Mouse (Mus musculus): ENCODE measurements around the gene Plcl1. TPM values are rescaled to one million over a fixed set of nuclear protein-coding genes. Genes with fewer than 3 reads are reported as not detected.

Gene Plcl1
- polyA plus RNA-seq, 1 experiment: 12.2 TPM

DNA sequence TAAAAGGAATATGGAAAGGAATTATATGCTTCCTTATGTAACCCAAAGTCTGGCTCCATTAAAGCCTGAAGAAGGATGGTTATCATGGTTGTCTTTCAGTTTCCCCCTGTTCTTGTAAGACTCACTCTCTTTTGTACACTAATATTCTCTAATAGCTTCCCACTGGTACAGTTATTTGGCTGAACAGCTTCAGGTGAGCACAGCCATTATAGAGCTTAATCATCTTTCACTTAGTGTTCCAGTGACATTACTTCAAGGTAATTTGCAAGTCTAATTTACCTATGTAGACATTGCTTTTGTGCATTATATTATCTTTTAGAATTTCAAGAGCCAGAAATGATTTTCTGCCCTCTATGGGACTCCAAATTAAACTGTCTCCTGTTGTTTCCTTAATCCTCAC, 184.3 kb downstream of the Plcl1 start:
- no peaks in the 10 kb centered on the region for H3K4me1 ChIP-seq (ENCODE audit: control insufficient read depth, insufficient read depth, low read length)
- no peak overlapping the region for H3K4me3 ChIP-seq (replicated peaks; ENCODE audit: insufficient read depth, low read depth, low read length)
- no peaks in the 10 kb centered on the region for H3K27me3 ChIP-seq (ENCODE audit: control insufficient read depth, insufficient read depth, low read length)
- TF ChIP-seq CTCF (IDR thresholded peaks at IDR 0.05; ENCODE audit: borderline replicate concordance, insufficient read depth, low read depth, low read length) (no peak), POLR2A (IDR thresholded peaks at IDR 0.05; ENCODE audit: borderline replicate concordance, insufficient read depth, low read length) (no peak)
- H3K27ac ChIP-seq (ENCODE audit: insufficient read depth, low read length): no peak overlapping the region
- no peak for DNase-seq

DNA sequence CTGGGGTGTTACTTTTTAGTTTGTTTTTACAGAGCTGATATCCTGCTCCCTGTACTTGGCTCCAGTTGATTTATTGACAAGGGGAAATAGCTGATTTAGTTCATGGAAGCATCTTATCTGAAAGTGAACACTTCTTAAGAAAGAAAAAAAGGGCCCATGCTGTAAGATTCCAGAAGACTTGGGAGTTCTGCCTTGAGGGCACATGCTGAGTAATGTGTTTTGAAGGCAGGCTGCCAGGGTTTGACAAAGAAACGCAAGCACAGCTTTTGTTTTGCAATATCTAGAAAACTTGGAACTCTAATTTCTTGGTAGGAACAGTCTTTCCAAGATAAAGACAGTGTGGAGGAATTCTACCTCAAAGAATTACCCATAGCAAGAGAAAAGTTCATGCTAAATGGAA, 194.8 kb downstream of the Plcl1 start:
- no peak overlapping the region for H3K27ac ChIP-seq (ENCODE audit: insufficient read depth, low read length)
- no peak overlapping the region for H3K4me3 ChIP-seq (replicated peaks; ENCODE audit: insufficient read depth, low read depth, low read length)
- 68% methylated on average over 1 of the region's 1 CpGs for WGBS
- no peaks in the 10 kb centered on the region for H3K27me3 ChIP-seq (ENCODE audit: control insufficient read depth, insufficient read depth, low read length)
- no peaks in the 10 kb centered on the region for H3K4me1 ChIP-seq (ENCODE audit: control insufficient read depth, insufficient read depth, low read length)
- no peak for TF ChIP-seq POLR2A (IDR thresholded peaks at IDR 0.05; ENCODE audit: borderline replicate concordance, insufficient read depth, low read length)
- TF ChIP-seq CTCF (IDR thresholded peaks at IDR 0.05; ENCODE audit: borderline replicate concordance, insufficient read depth, low read depth, low read length): no peak
- DNase-seq: no peak

DNA sequence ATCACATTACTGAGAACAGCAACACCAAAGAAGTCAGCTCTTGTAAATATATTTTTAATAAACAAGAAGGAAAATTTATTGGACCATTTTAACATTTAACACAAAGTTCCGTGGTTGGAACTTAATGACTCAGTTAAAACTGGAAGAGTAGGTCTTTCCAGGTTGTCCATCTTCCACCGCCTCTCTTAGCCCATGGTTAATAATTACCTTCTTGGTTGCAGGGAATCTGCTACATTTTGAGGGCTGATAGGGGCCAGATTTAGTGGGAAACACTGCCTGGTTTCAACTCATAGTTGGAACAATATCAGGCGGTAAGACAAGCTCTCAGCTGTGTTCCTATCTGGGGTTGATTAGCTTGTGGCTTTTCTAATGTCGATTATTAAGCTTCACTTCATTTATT, 198.9 kb downstream of the Plcl1 start:
- no peak for TF ChIP-seq POLR2A (IDR thresholded peaks at IDR 0.05; ENCODE audit: borderline replicate concordance, insufficient read depth, low read length)
- TF ChIP-seq CTCF (IDR thresholded peaks at IDR 0.05; ENCODE audit: borderline replicate concordance, insufficient read depth, low read depth, low read length): no peak
- Histone ChIP-seq H3K4me1 (ENCODE audit: control insufficient read depth, insufficient read depth, low read length) (no peaks in the 10 kb centered on the region), H3K27ac (ENCODE audit: insufficient read depth, low read length) (no peak overlapping the region), H3K4me3 (replicated peaks; ENCODE audit: insufficient read depth, low read depth, low read length) (no peak overlapping the region), H3K27me3 (ENCODE audit: control insufficient read depth, insufficient read depth, low read length) (no peaks in the 10 kb centered on the region)
- WGBS: 97% methylated on average over 4 of the region's 4 CpGs
- no peak for DNase-seq

DNA sequence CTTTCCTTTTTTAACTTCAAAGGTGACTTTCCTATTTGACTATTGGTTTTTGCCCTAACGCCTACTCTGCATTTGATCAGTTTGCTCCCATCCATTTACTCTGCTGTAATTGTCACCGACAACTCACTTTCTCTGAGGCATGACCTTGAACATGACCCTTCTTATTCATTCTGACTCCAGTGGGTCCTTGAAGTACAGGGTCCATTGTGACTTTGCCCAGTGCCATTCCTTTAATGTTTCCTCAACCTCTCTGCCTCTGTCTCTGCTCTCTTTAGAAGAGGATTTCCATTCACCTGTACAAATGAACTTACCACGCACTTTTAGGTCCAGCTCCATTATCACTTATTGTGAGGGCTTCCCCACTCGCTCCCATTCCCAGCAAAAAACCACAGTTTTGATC, 199.7 kb downstream of the Plcl1 start:
- Histone ChIP-seq H3K27me3 (ENCODE audit: control insufficient read depth, insufficient read depth, low read length) (no peaks in the 10 kb centered on the region), H3K27ac (ENCODE audit: insufficient read depth, low read length) (no peak overlapping the region), H3K4me1 (ENCODE audit: control insufficient read depth, insufficient read depth, low read length) (no peaks in the 10 kb centered on the region), H3K4me3 (replicated peaks; ENCODE audit: insufficient read depth, low read depth, low read length) (no peak overlapping the region)
- no peak for DNase-seq
- 87% methylated on average over 4 of the region's 4 CpGs for WGBS
- TF ChIP-seq CTCF (IDR thresholded peaks at IDR 0.05; ENCODE audit: borderline replicate concordance, insufficient read depth, low read depth, low read length): no peak
- no peak for TF ChIP-seq POLR2A (IDR thresholded peaks at IDR 0.05; ENCODE audit: borderline replicate concordance, insufficient read depth, low read length)

DNA sequence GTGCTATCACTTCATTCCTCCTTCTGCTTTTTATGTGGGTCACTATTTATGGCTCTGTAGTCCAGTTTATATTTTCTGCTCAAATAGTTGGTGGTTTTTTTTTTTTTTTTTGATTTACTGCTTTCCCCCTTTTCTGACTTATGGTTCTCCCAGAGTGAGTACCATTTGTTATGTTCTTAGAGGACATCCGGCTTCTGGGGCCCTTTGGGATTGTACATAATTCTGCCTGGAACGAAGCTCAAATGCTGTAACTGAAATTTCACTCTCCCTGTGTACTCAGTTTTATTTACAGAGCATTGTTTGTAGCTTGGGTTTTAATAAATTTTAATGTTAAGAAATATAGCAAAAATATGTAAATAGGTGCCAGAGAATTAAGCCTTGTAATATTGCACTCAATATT, 200.2 kb downstream of the Plcl1 start:
- no peak overlapping the region for H3K4me3 ChIP-seq (replicated peaks; ENCODE audit: insufficient read depth, low read depth, low read length)
- TF ChIP-seq CTCF (IDR thresholded peaks at IDR 0.05; ENCODE audit: borderline replicate concordance, insufficient read depth, low read depth, low read length): no peak
- no peak for TF ChIP-seq POLR2A (IDR thresholded peaks at IDR 0.05; ENCODE audit: borderline replicate concordance, insufficient read depth, low read length)
- no peaks in the 10 kb centered on the region for H3K27me3 ChIP-seq (ENCODE audit: control insufficient read depth, insufficient read depth, low read length)
- 84% methylated on average over 2 of the region's 2 CpGs for WGBS
- H3K4me1 ChIP-seq (ENCODE audit: control insufficient read depth, insufficient read depth, low read length): no peaks in the 10 kb centered on the region
- no peak for DNase-seq
- H3K27ac ChIP-seq (ENCODE audit: insufficient read depth, low read length): no peak overlapping the region

DNA sequence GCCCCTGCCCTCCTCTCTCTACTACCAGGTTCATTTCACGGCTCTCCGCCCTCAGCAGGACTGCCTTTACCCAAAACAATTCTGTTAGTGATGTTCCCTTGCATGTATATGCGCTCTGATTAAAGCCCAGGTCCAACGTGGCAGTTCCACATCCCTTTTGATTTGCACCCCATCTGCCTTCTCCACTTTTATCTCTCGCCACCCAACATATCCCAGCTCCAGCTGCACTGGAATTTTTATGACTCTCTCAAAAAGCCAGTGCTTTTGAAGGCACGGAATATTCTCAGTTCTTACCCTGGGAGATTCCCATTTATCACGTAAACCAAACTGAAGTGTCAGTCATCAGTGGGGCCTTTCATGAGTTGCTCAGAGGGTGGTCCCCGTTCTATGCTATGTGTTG, 200.7 kb downstream of the Plcl1 start:
- no peaks in the 10 kb centered on the region for H3K4me1 ChIP-seq (ENCODE audit: control insufficient read depth, insufficient read depth, low read length)
- H3K4me3 ChIP-seq (replicated peaks; ENCODE audit: insufficient read depth, low read depth, low read length): no peak overlapping the region
- WGBS: 57% methylated on average over 8 of the region's 8 CpGs
- H3K27me3 ChIP-seq (ENCODE audit: control insufficient read depth, insufficient read depth, low read length): no peaks in the 10 kb centered on the region
- no peak for DNase-seq
- TF ChIP-seq POLR2A (IDR thresholded peaks at IDR 0.05; ENCODE audit: borderline replicate concordance, insufficient read depth, low read length): no peak
- TF ChIP-seq CTCF (IDR thresholded peaks at IDR 0.05; ENCODE audit: borderline replicate concordance, insufficient read depth, low read depth, low read length): no peak
- no peak overlapping the region for H3K27ac ChIP-seq (ENCODE audit: insufficient read depth, low read length)

DNA sequence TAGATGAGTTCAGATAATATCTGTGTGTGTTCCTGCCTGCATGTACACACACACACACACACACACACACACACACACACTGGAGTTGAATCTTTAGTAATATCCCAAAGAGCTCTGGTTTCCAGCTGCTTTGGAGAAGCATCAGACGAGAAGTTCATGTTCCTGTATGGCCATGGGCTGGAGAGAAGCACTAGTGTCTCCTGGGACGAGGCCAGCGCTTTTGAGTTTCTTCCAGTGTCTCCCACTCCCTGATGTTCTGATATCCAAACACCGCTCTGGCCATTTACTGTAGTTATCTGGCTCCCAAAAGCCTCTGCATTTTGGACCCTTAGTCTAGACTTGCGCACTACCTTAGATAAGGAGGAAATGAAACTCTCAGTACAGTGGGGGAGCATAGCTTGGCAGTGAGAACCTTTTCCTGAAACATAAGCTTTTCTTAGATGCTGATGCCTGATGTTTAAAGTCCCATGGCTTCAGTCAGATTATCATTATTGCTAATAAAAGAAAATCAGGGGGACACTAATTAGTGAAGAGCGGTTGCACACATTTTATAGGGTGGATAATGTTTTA, 207.1 kb downstream of the Plcl1 start:
- Histone ChIP-seq H3K27ac (ENCODE audit: insufficient read depth, low read length) (no peak overlapping the region), H3K27me3 (ENCODE audit: control insufficient read depth, insufficient read depth, low read length) (no peaks in the 10 kb centered on the region), H3K4me1 (ENCODE audit: control insufficient read depth, insufficient read depth, low read length) (no peaks in the 10 kb centered on the region), H3K4me3 (replicated peaks; ENCODE audit: insufficient read depth, low read depth, low read length) (no peak overlapping the region)
- TF ChIP-seq POLR2A (IDR thresholded peaks at IDR 0.05; ENCODE audit: borderline replicate concordance, insufficient read depth, low read length) (no peak), CTCF (IDR thresholded peaks at IDR 0.05; ENCODE audit: borderline replicate concordance, insufficient read depth, low read depth, low read length) (no peak)
- 80% methylated on average over 6 of the region's 6 CpGs for WGBS
- no peak for DNase-seq

DNA sequence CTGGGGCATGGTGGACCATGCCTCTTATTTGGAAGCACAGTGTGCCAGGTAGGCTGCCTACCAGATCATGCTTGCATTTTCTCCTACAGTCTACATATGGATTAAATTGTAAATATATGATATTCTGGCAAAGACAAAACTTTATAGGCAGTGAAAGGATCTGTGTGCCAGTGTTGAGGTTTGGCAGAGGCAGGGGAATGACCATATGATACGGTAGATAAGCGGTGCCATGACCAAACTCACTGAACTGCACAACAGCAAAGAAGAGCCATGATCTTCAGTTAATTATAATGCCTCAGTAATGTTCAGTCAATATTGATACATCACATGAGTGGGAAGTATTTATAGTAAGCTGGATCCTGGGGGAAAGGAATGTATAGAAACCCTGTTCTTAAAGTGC, 212.1 kb downstream of the Plcl1 start:
- Histone ChIP-seq H3K4me3 (replicated peaks; ENCODE audit: insufficient read depth, low read depth, low read length) (no peak overlapping the region), H3K27me3 (ENCODE audit: control insufficient read depth, insufficient read depth, low read length) (no peaks in the 10 kb centered on the region), H3K4me1 (ENCODE audit: control insufficient read depth, insufficient read depth, low read length) (no peaks in the 10 kb centered on the region), H3K27ac (ENCODE audit: insufficient read depth, low read length) (no peak overlapping the region)
- TF ChIP-seq POLR2A (IDR thresholded peaks at IDR 0.05; ENCODE audit: borderline replicate concordance, insufficient read depth, low read length) (no peak), CTCF (IDR thresholded peaks at IDR 0.05; ENCODE audit: borderline replicate concordance, insufficient read depth, low read depth, low read length) (no peak)
- 93% methylated on average over 2 of the region's 2 CpGs for WGBS
- DNase-seq: no peak

All from cerebellum, adult 2 months (tissue).